Mouse (Mus musculus) embryonic facial prominence, embryonic 12.5 days (tissue): ENCODE measurements around the gene Arfgef3. TPM values are rescaled to one million over a fixed set of nuclear protein-coding genes. Genes with fewer than 3 reads are reported as not detected.

Source experiments
- ATAC-seq: fragments of 200-750 bp; cut with Nextera tagmentation; 2 replicates; pipeline ENCODE4 v1.8.0; 2017; ENCODE audit not compliant: insufficient number of reproducible peaks, insufficient read depth, low FRiP score, low TSS enrichment
- H3K27ac ChIP-seq: fragments of 300-500 bp; sonication (generic); 2 replicates; pipeline ENCODE4 v1.5.1; 2016; ENCODE audit warnings: mild to moderate bottlenecking
- H3K27me3 ChIP-seq: fragments of 300-500 bp; sonication (generic); 2 replicates; pipeline ENCODE4 v1.6.1; 2016; ENCODE audit warnings: mild to moderate bottlenecking, moderate library complexity
- H3K36me3 ChIP-seq: fragments of 300-500 bp; sonication (generic); 2 replicates; pipeline ENCODE4 v1.6.1; 2016; ENCODE audit warnings: mild to moderate bottlenecking
- H3K4me1 ChIP-seq: fragments of 300-500 bp; sonication (generic); 2 replicates; pipeline ENCODE4 v1.6.1; 2016
- H3K4me2 ChIP-seq: fragments of 300-500 bp; sonication (generic); replicated peaks from 2 replicates; pipeline ENCODE4 v1.6.1; 2016; ENCODE audit warnings: mild to moderate bottlenecking, moderate library complexity
- H3K4me3 ChIP-seq: fragments of 300-500 bp; sonication (generic); 2 replicates; pipeline ENCODE4 v1.5.1; 2016; ENCODE audit warnings: mild to moderate bottlenecking
- H3K9ac ChIP-seq: fragments of 300-500 bp; sonication (generic); 2 replicates; pipeline ENCODE4 v1.6.1; 2016; ENCODE audit warnings: mild to moderate bottlenecking, moderate library complexity
- H3K9me3 ChIP-seq: fragments of 300-500 bp; sonication (generic); 2 replicates; pipeline ENCODE4 v1.6.1; 2016; ENCODE audit warnings: mild to moderate bottlenecking, moderate library complexity
- WGBS: fragments of 180-500 bp; shearing (Covaris S2); methylation state at CpG from one replicate; pipeline ENCODE4 v1.1.7; 2016; 5-methylcytosine and 5-hydroxymethylcytosine counted together
- polyA plus RNA-seq: library from polyadenylated mRNA; unstranded; fragments of >200 nt; fragmentation: Nextera tagmentation; extraction: Ambion mirVana; gene quantifications from 2 replicates; pipeline ENCODE4 v1.2.1, GENCODE M21; 2016

Gene Arfgef3
- polyA plus RNA-seq, 1 experiment from 2014 or later: 0.90 TPM

DNA sequence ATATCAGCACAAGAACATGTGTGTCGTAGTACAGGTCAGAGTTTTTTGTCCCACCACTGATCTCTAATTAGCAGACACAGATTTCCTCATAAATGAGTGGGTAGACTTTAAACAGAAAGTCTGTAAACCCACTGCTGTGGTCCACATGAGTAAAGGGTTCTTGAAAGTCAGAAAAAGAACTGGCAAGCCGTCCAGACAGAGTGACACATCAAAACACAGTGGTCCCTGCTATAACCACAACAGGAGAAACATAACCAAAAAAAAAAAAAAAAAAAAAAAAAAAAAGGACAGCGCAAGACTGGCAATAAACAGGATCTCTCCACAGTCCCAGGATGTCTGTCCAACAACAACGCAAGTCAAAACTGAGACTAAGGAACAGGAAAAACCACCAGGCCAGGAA, 64.9 kb downstream of the Arfgef3 start:
- Histone ChIP-seq H3K27me3 (no peaks in the 10 kb centered on the region), H3K9ac (no peak overlapping the region), H3K4me1 (no peaks in the 10 kb centered on the region), H3K4me2 (no peak overlapping the region), H3K9me3 (peaks cover 2% of the 10 kb centered on the region; the same call in 1 of the 2 replicates), H3K4me3 (no peak overlapping the region), H3K27ac (no peak overlapping the region), H3K36me3 (no peaks in the 10 kb centered on the region)
- no peak for ATAC-seq
- WGBS: 76% methylated on average over 4 of the region's 4 CpGs

DNA sequence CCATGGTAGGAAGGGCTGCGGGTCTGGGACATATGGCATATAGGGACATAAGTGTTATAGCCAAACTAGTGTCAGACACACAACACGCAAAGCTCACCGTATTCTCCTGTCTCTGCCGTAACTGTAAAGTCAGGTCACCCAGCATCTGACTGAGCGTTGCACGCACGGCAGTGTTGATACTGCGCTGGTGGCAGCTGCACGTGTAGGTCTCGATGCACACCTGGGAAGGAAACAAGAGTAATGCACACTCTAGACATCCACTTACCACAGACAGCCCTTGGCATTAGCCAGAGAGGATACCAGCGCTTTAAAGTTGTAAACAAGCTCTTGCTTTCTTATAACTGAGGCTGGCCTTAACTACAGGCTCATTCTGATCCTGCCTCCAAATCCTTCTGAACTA, 79.0 kb downstream of the Arfgef3 start:
- no peak for ATAC-seq
- no peak overlapping the region for H3K4me2 ChIP-seq
- no peak overlapping the region for H3K4me3 ChIP-seq
- H3K36me3 ChIP-seq: no peaks in the 10 kb centered on the region
- H3K4me1 ChIP-seq: no peaks in the 10 kb centered on the region
- WGBS: 90% methylated on average over 11 of the region's 11 CpGs
- H3K9me3 ChIP-seq: no peaks in the 10 kb centered on the region
- no peak overlapping the region for H3K9ac ChIP-seq
- H3K27ac ChIP-seq: no peak overlapping the region
- no peaks in the 10 kb centered on the region for H3K27me3 ChIP-seq

- ATAC-seq: no peak
- no peak overlapping the region for H3K27ac ChIP-seq
- 79% methylated on average over 2 of the region's 2 CpGs for WGBS
- H3K4me1 ChIP-seq: no peaks in the 10 kb centered on the region
- H3K4me2 ChIP-seq: no peak overlapping the region
- H3K9me3 ChIP-seq: 0 out of 2 replicates have a peak, but pooled peaks cover 3% of the 10 kb centered on the region
- no peaks in the 10 kb centered on the region for H3K36me3 ChIP-seq
- no peak overlapping the region for H3K4me3 ChIP-seq
- no peak overlapping the region for H3K9ac ChIP-seq
- H3K27me3 ChIP-seq: no peaks in the 10 kb centered on the region
Measured at GRCm38 (mm10) chr10:18664016-18664415, 79.7 kb downstream of the Arfgef3 start.

DNA sequence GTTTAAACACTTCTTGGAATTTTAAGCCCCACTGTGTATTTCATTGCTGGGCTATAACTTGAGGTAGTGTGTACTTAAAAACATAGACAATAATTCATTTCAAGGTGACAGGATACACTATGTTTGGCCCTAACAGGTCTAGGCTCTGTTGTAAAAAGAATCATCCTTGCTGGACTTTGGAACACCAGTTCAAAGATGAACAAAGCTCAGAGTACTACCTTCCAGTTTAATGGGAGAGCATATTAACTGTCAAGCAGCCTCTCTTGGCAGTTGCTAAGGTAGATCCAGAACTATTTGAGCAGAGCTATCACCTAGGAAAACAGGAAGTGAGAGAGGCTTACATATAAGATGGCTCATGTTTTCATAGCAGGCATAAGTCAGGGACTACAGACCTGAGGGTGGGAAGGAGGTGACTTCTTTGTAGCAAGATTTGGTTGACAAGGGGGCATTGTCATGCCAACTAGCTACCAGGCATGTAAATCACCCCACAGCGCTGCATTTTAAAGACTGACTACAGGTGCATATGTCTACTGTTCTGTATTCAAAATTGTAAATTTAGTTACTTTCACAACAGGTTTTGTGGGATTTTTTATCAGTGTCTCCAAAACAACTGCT, 82.0 kb downstream of the Arfgef3 start:
- whole genome bisulfite sequencing: 83% methylated on average over 1 of the region's 1 CpGs
- Histone ChIP-seq H3K27ac (no peak overlapping the region), H3K9ac (no peak overlapping the region), H3K4me3 (no peak overlapping the region), H3K36me3 (no peaks in the 10 kb centered on the region), H3K4me1 (no peaks in the 10 kb centered on the region), H3K9me3 (0 out of 2 replicates have a peak, but pooled peaks cover 3% of the 10 kb centered on the region), H3K27me3 (no peaks in the 10 kb centered on the region), H3K4me2 (no peak overlapping the region)
- ATAC-seq: no peak

DNA sequence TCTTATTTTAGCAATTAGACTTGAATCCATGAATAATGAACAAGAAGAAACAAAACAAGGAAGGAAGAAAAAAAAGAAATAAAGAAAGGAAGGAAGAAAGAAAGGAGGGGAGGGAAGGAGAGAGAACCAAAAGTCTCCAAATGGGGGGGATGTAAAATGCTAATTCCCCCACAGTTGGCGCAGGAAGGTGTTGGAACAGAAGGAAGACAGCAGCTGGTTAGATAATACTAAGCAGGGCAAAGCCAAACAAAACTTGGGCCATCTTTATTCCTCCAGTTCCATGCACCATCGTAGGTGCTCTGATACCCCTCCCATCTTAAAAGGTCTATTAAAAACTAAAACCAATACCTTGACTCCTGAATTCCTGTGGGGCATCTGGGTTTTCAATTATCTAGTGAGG, 82.8 kb downstream of the Arfgef3 start:
- 80% methylated on average over 2 of the region's 2 CpGs for WGBS
- no peak for ATAC-seq

GRCm38 (mm10) chr10:18657588-18657987, 86.2 kb downstream of the Arfgef3 start:
- H3K36me3 ChIP-seq: no peaks in the 10 kb centered on the region
- no peak overlapping the region for H3K9ac ChIP-seq
- no peaks in the 10 kb centered on the region for H3K27me3 ChIP-seq
- H3K9me3 ChIP-seq: 0 out of 2 replicates have a peak, but pooled peaks cover 3% of the 10 kb centered on the region
- ATAC-seq: no peak
- 92% methylated on average over 1 of the region's 1 CpGs for WGBS
- H3K4me1 ChIP-seq: no peaks in the 10 kb centered on the region
- no peak overlapping the region for H3K4me2 ChIP-seq
- H3K27ac ChIP-seq: no peak overlapping the region
- H3K4me3 ChIP-seq: no peak overlapping the region

More for the DNA sequence above, 82.8 kb downstream of the Arfgef3 start:
- no peaks in the 10 kb centered on the region for H3K4me1 ChIP-seq
- no peak overlapping the region for H3K4me2 ChIP-seq
- no peaks in the 10 kb centered on the region for H3K27me3 ChIP-seq
- no peak overlapping the region for H3K9ac ChIP-seq
- H3K4me3 ChIP-seq: no peak overlapping the region
- H3K27ac ChIP-seq: no peak overlapping the region
- H3K9me3 ChIP-seq: 0 out of 2 replicates have a peak, but pooled peaks cover 3% of the 10 kb centered on the region
- H3K36me3 ChIP-seq: no peaks in the 10 kb centered on the region

GRCm38 (mm10) chr10:18647069-18647468, 96.7 kb downstream of the Arfgef3 start:
- no peaks in the 10 kb centered on the region for H3K9me3 ChIP-seq
- H3K36me3 ChIP-seq: no peaks in the 10 kb centered on the region
- no peak overlapping the region for H3K9ac ChIP-seq
- ATAC-seq: no peak
- H3K4me3 ChIP-seq: no peak overlapping the region
- H3K27me3 ChIP-seq: no peaks in the 10 kb centered on the region
- WGBS: 74% methylated on average over 1 of the region's 1 CpGs
- H3K27ac ChIP-seq: no peak overlapping the region
- H3K4me2 ChIP-seq: no peak overlapping the region
- peaks cover 3% of the 10 kb centered on the region; the same call in 1 of the 2 replicates for H3K4me1 ChIP-seq

- Histone ChIP-seq H3K27ac (no peak overlapping the region), H3K4me2 (no peak overlapping the region), H3K4me1 (peaks cover 3% of the 10 kb centered on the region; the same call in 1 of the 2 replicates), H3K4me3 (no peak overlapping the region), H3K9ac (no peak overlapping the region), H3K9me3 (no peaks in the 10 kb centered on the region), H3K36me3 (no peaks in the 10 kb centered on the region), H3K27me3 (no peaks in the 10 kb centered on the region)
- no peak for ATAC-seq
- WGBS: 86% methylated on average over 10 of the region's 10 CpGs
Measured at GRCm38 (mm10) chr10:18646035-18646434, 97.7 kb downstream of the Arfgef3 start.

- Histone ChIP-seq H3K9ac (no peak overlapping the region), H3K9me3 (no peaks in the 10 kb centered on the region), H3K4me1 (peaks cover 3% of the 10 kb centered on the region; the same call in 1 of the 2 replicates), H3K4me3 (no peak overlapping the region), H3K4me2 (no peak overlapping the region), H3K27me3 (no peaks in the 10 kb centered on the region), H3K27ac (no peak overlapping the region), H3K36me3 (no peaks in the 10 kb centered on the region)
- no peak for ATAC-seq
- 92% methylated on average over 1 of the region's 1 CpGs for WGBS
Measured at GRCm38 (mm10) chr10:18644346-18644745, 99.4 kb downstream of the Arfgef3 start.

DNA sequence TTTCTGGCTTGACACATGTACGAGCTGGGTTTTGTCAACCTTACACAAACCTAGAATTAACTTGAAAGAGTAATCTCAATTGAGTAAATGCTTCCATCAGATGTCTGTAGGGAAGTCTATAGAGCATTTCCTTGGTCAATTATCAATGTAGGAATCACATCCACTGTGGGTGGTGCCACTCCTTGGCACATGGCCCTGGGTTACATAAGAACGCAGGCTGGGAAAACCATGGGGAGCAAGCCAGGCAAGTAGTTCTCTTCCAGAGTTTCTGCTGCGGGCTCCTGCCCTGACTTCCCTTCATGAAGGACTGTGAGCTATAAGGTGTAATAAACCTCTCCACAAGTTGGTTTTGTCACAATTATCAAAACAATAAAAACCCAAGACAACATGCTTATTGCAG, 100.2 kb downstream of the Arfgef3 start:
- Histone ChIP-seq H3K27ac (no peak overlapping the region), H3K4me3 (no peak overlapping the region), H3K9ac (no peak overlapping the region), H3K27me3 (no peaks in the 10 kb centered on the region), H3K9me3 (no peaks in the 10 kb centered on the region), H3K36me3 (no peaks in the 10 kb centered on the region), H3K4me2 (no peak overlapping the region), H3K4me1 (peaks cover 3% of the 10 kb centered on the region; the same call in 1 of the 2 replicates)
- no peak for ATAC-seq
- WGBS: 80% methylated on average over 3 of the region's 3 CpGs

- WGBS: 54% methylated on average over 5 of the region's 5 CpGs
- Histone ChIP-seq H3K27me3 (no peaks in the 10 kb centered on the region), H3K9ac (no peak overlapping the region), H3K36me3 (no peaks in the 10 kb centered on the region), H3K4me2 (no peak overlapping the region), H3K4me1 (peaks cover 3% of the 10 kb centered on the region; the same call in 1 of the 2 replicates), H3K4me3 (no peak overlapping the region), H3K9me3 (no peaks in the 10 kb centered on the region), H3K27ac (no peak overlapping the region)
- ATAC-seq: no peak
Measured at GRCm38 (mm10) chr10:18642854-18643253, 100.9 kb downstream of the Arfgef3 start.

- H3K4me3 ChIP-seq: no peak overlapping the region
- H3K4me2 ChIP-seq: no peak overlapping the region
- no peak overlapping the region for H3K9ac ChIP-seq
- H3K27ac ChIP-seq: no peak overlapping the region
- no peak for ATAC-seq
- H3K36me3 ChIP-seq: no peaks in the 10 kb centered on the region
- H3K4me1 ChIP-seq: peaks cover 3% of the 10 kb centered on the region; the same call in 1 of the 2 replicates
- no peaks in the 10 kb centered on the region for H3K27me3 ChIP-seq
- WGBS: 79% methylated on average over 5 of the region's 5 CpGs
- H3K9me3 ChIP-seq: no peaks in the 10 kb centered on the region
Measured at GRCm38 (mm10) chr10:18640596-18640995, 103.2 kb downstream of the Arfgef3 start.
